Mouse (Mus musculus) intestine, embryonic 15.5 days (tissue): ENCODE results near the gene Pwp2. TPM values are rescaled to one million over a fixed set of nuclear protein-coding genes. Genes with fewer than 3 reads are reported as not detected.

Experiments
- polyA plus RNA-seq: library from polyadenylated mRNA; unstranded; fragments of >200 nt; fragmentation: Nextera tagmentation; extraction: Ambion mirVana; gene quantifications from 2 replicates; pipeline ENCODE4 v1.2.1, GENCODE M21; 2015

The Pwp2 gene
- polyA plus RNA-seq, 1 experiment from 2014 or later, result 17.7 TPM

Other genes starting within 250 kb of the Pwp2 start
- 1.1 and 1.2 TPM in 2 replicates for gene Trpm2, start 214.6 kb downstream of the Pwp2 start, polyA plus RNA-seq
- 17.3 and 17.5 TPM in 2 replicates for gene 1810043G02Rik, start 206.6 kb downstream of the Pwp2 start, polyA plus RNA-seq
- 252 and 254 TPM in 2 replicates for gene Pfkl, start 175.1 kb downstream of the Pwp2 start, polyA plus RNA-seq
- gene Dnmt3l, start 143.2 kb downstream of the Pwp2 start, polyA plus RNA-seq, result 0.11 and 0.31 TPM in 2 replicates
- 0.15 and 0.28 TPM in 2 replicates for gene Aire, start 141.5 kb downstream of the Pwp2 start, polyA plus RNA-seq
- 4.7 and 4.8 TPM in 2 replicates for gene Icosl, start 115.8 kb downstream of the Pwp2 start, polyA plus RNA-seq
- gene D10Jhu81e, start 15.4 kb downstream of the Pwp2 start, polyA plus RNA-seq, result 34.9 and 37.2 TPM in 2 replicates
- 17.3 and 17.6 TPM in 2 replicates for gene Trappc10, start 59.5 kb upstream of the Pwp2 start, polyA plus RNA-seq
- gene Agpat3, start 167.3 kb upstream of the Pwp2 start, polyA plus RNA-seq, result 58.2 and 70.6 TPM in 2 replicates
- 268 and 277 TPM in 2 replicates for gene Rrp1, start 227.9 kb upstream of the Pwp2 start, polyA plus RNA-seq
- gene Cstb, start 240.5 kb upstream of the Pwp2 start, polyA plus RNA-seq, result 270 and 290 TPM in 2 replicates